Mouse (Mus musculus) neural tube, embryonic 15.5 days (tissue): ENCODE measurements around the gene Zfp12. TPM values are rescaled to one million over a fixed set of nuclear protein-coding genes. Genes with fewer than 3 reads are reported as not detected.

Source experiments
- ATAC-seq: fragments of 200-750 bp; cut with Nextera tagmentation; 2 replicates; pipeline ENCODE4 v1.8.0; 2017; ENCODE audit warnings: mild to moderate bottlenecking, moderate TSS enrichment, moderate library complexity; ENCODE audit not compliant: low FRiP score
- H3K27ac ChIP-seq: fragments of 300-500 bp; sonication (generic); replicated peaks from 2 replicates; pipeline ENCODE4 v1.5.1; 2015; ENCODE audit warnings: mild to moderate bottlenecking, inconsistent platforms
- H3K27me3 ChIP-seq: fragments of 300-500 bp; sonication (generic); replicated peaks from 2 replicates; pipeline ENCODE4 v1.6.1; 2015; ENCODE audit warnings: inconsistent platforms
- H3K36me3 ChIP-seq: fragments of 300-500 bp; sonication (generic); 2 replicates; pipeline ENCODE4 v1.6.1; 2015; ENCODE audit warnings: inconsistent platforms
- H3K4me1 ChIP-seq: fragments of 300-500 bp; sonication (generic); 2 replicates; pipeline ENCODE4 v1.6.1; 2015; ENCODE audit warnings: inconsistent platforms
- H3K4me2 ChIP-seq: fragments of 300-500 bp; sonication (generic); 2 replicates; pipeline ENCODE4 v1.6.1; 2015; ENCODE audit warnings: inconsistent platforms, mild to moderate bottlenecking, moderate library complexity
- H3K4me3 ChIP-seq: fragments of 300-500 bp; sonication (generic); replicated peaks from 2 replicates; pipeline ENCODE4 v1.5.1; 2015; ENCODE audit warnings: mild to moderate bottlenecking, inconsistent platforms
- H3K9ac ChIP-seq: fragments of 300-500 bp; sonication (generic); replicated peaks from 2 replicates; pipeline ENCODE4 v1.6.1; 2015; ENCODE audit warnings: mild to moderate bottlenecking, inconsistent platforms
- H3K9me3 ChIP-seq: fragments of 300-500 bp; sonication (generic); replicated peaks from 2 replicates; pipeline ENCODE4 v1.6.1; 2016; ENCODE audit warnings: inconsistent platforms
- WGBS: fragments of 180-500 bp; shearing (Covaris S2); methylation state at CpG from one replicate; pipeline ENCODE4 v1.1.7; 2015; ENCODE audit warnings: mixed read lengths; 5-methylcytosine and 5-hydroxymethylcytosine counted together
- polyA plus RNA-seq: library from polyadenylated mRNA; unstranded; fragments of >200 nt; fragmentation: Nextera tagmentation; extraction: Ambion mirVana; gene quantifications from 2 replicates; pipeline ENCODE4 v1.2.1, GENCODE M21; 2015

Zfp12 gene
- polyA plus RNA-seq, 1 experiment from 2014 or later = 17.3 TPM

- 98% methylated on average over 26 of the region's 26 CpGs for WGBS
- Histone ChIP-seq H3K27me3 (no peaks in the 10 kb centered on the region), H3K9ac (no peak overlapping the region)
These were observed 10.0 kb downstream of the Zfp12 start for GRCm38 (mm10) chr5:143244926-143245325.

GRCm38 (mm10) chr5:143252039-143252438, 17.1 kb downstream of the Zfp12 start:
- Histone ChIP-seq H3K9ac (no peak overlapping the region), H3K4me1 (peaks cover 19% of the 10 kb centered on the region), H3K4me2 (no peak overlapping the region), H3K9me3 (no peaks in the 10 kb centered on the region), H3K4me3 (no peak overlapping the region), H3K27me3 (peaks cover 54% of the 10 kb centered on the region), H3K27ac (no peak overlapping the region), H3K36me3 (peaks cover 75% of the 10 kb centered on the region)
- ATAC-seq = no peak
- WGBS = 57% methylated on average over 6 of the region's 6 CpGs

More at GRCm38 (mm10) chr5:143244926-143245325, 10.0 kb downstream of the Zfp12 start:
- Histone ChIP-seq H3K9me3 (no peaks in the 10 kb centered on the region), H3K4me1 (no peaks in the 10 kb centered on the region), H3K4me2 (no peak overlapping the region), H3K27ac (no peak overlapping the region), H3K36me3 (peaks cover 95% of the 10 kb centered on the region), H3K4me3 (no peak overlapping the region)
- no peak for ATAC-seq

GRCm38 (mm10) chr5:143252791-143253185, 17.8 kb downstream of the Zfp12 start:
- Histone ChIP-seq H3K27ac (no peak overlapping the region), H3K27me3 (peaks cover 61% of the 10 kb centered on the region), H3K9ac (no peak overlapping the region), H3K4me3 (no peak overlapping the region), H3K36me3 (peaks cover 71% of the 10 kb centered on the region), H3K4me1 (peaks cover 19% of the 10 kb centered on the region), H3K9me3 (no peaks in the 10 kb centered on the region), H3K4me2 (no peak overlapping the region)
- no peak for ATAC-seq
- WGBS = 44% methylated on average over 18 of the region's 18 CpGs

GRCm38 (mm10) chr5:143253186-143253880, 18.4 kb downstream of the Zfp12 start:
- 8% methylated on average over 102 of the region's 103 CpGs for WGBS
- Histone ChIP-seq H3K4me1 (peaks cover 19% of the 10 kb centered on the region), H3K9ac (no peak overlapping the region), H3K27ac (no peak overlapping the region), H3K4me3 (peak overlapping the region; percentile 25), H3K9me3 (no peaks in the 10 kb centered on the region), H3K27me3 (peaks cover 67% of the 10 kb centered on the region), H3K36me3 (peaks cover 70% of the 10 kb centered on the region), H3K4me2 (peak overlapping the region; percentile 55)
- ATAC-seq = peak; percentile 15; the same call in 1 of the 2 replicates

- Histone ChIP-seq H3K4me3 (peak overlapping the region; percentile 25), H3K27ac (no peak overlapping the region; the same call in 1 of the 2 replicates), H3K4me1 (peaks cover 19% of the 10 kb centered on the region), H3K27me3 (peaks cover 73% of the 10 kb centered on the region), H3K4me2 (peak overlapping the region; percentile 55), H3K9me3 (no peaks in the 10 kb centered on the region), H3K36me3 (peaks cover 70% of the 10 kb centered on the region), H3K9ac (0 out of 2 replicates have a peak overlapping the region, but pooled peaks have one; percentile 10)
- ATAC-seq = peak; percentile 39; the same call in 1 of the 2 replicates
- WGBS = 7% methylated on average over 76 of the region's 81 CpGs
These were observed 19.0 kb downstream of the Zfp12 start for GRCm38 (mm10) chr5:143253881-143254486.

- Histone ChIP-seq H3K4me2 (peak overlapping the region; percentile 55; the same call in 1 of the 2 replicates), H3K36me3 (peaks cover 72% of the 10 kb centered on the region), H3K9ac (no peak overlapping the region), H3K9me3 (no peaks in the 10 kb centered on the region), H3K27ac (no peak overlapping the region), H3K4me1 (peaks cover 19% of the 10 kb centered on the region), H3K27me3 (peaks cover 77% of the 10 kb centered on the region), H3K4me3 (peak overlapping the region; percentile 25; the same call in 1 of the 2 replicates)
- no peak for ATAC-seq
- WGBS = 21% methylated on average over 66 of the region's 66 CpGs
These were observed 19.6 kb downstream of the Zfp12 start for GRCm38 (mm10) chr5:143254487-143255130.

DNA sequence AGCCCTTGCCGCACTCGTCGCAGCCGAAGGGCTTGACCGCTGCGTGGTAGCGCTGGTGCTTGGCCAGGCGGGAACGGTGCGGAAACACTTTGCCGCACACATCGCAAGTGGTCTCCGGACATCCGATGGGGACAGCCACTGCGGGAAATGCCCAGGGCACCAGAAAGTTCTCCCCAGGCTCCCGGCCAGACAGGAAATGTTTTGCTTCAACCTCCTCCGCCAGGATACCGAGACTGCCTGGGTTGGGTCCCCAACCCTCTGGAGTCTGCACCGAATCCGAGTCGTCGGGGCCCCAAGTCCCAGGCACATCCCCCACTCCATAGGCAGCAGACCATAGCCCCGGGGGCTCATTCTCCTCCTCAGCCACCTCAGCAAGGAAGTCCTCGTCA, 20.2 kb downstream of the Zfp12 start:
- Histone ChIP-seq H3K36me3 (peaks cover 73% of the 10 kb centered on the region), H3K9me3 (no peaks in the 10 kb centered on the region), H3K27me3 (peaks cover 80% of the 10 kb centered on the region), H3K9ac (no peak overlapping the region), H3K4me2 (no peak overlapping the region), H3K27ac (no peak overlapping the region), H3K4me3 (no peak overlapping the region), H3K4me1 (peaks cover 19% of the 10 kb centered on the region)
- 31% methylated on average over 24 of the region's 24 CpGs for WGBS
- ATAC-seq = no peak

DNA sequence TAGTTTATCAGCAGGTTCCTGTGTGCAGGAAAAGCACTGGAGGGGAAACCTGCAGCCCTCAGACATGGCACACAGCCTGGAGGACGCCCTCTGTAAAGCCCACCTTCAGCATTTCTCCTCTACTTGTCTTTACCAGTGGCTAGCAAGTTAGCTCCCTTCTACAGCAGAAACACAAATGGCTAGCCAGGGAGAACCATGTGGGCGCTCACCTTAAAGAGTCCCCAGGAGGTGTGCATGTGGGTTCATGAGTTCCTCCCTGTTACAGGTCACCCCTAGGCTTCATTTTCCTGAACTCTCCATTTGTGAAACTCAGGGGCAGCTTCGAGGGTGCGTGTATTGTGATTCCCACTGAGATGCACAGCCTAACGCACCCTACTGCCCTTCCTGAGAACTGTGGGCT, 20.8 kb downstream of the Zfp12 start:
- no peak overlapping the region for H3K4me3 ChIP-seq
- ATAC-seq = no peak
- H3K4me2 ChIP-seq = no peak overlapping the region
- peaks cover 80% of the 10 kb centered on the region for H3K27me3 ChIP-seq
- no peak overlapping the region for H3K9ac ChIP-seq
- 87% methylated on average over 5 of the region's 5 CpGs for WGBS
- no peak overlapping the region for H3K27ac ChIP-seq
- H3K4me1 ChIP-seq = peaks cover 19% of the 10 kb centered on the region
- H3K9me3 ChIP-seq = no peaks in the 10 kb centered on the region
- peaks cover 80% of the 10 kb centered on the region for H3K36me3 ChIP-seq

DNA sequence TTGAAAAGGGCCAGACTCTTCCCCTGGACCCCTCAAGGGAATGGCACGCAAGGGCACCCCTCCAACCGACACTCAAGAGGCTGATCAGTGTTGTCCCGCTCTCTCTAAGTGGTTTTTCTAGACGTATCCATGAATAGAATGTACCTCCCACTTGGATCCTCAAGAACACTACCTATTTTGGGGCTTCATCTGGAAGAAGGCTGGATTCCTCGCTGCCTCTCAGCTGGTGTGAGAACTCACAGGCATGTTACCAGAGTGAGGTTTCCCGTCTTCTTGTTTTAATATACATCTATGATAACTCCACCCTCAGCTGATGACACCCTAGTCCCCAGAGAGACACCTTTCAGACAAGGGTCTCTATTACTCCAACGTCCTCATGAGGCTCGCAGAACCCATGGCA, 26.7 kb downstream of the Zfp12 start:
- H3K4me2 ChIP-seq = no peak overlapping the region
- H3K9ac ChIP-seq = no peak overlapping the region
- no peak overlapping the region for H3K27ac ChIP-seq
- H3K36me3 ChIP-seq = peaks cover 71% of the 10 kb centered on the region
- H3K27me3 ChIP-seq = peaks cover 31% of the 10 kb centered on the region
- 95% methylated on average over 8 of the region's 8 CpGs for WGBS
- peaks cover 4% of the 10 kb centered on the region; the same call in 1 of the 2 replicates for H3K4me1 ChIP-seq
- no peaks in the 10 kb centered on the region for H3K9me3 ChIP-seq
- H3K4me3 ChIP-seq = no peak overlapping the region
- ATAC-seq = no peak

DNA sequence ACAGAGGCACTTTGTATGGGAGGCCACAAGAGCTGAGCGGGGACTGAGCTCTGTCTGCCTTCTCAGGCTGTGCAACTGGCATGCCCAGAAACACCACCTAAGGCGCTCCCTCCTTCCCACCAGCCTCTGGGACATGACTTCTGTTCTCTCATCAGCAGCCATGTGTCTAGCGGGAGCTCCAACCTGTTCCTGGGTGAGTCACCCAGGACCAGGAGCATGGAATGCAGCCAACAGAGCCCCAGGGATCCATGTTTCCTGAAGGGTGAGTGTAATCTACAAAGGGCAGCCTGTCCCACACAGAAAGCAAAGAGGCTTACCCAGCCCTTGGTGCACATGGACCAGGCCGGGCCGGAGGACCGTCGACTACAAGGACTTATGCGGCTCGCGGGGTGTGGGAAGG, 29.7 kb downstream of the Zfp12 start:
- Histone ChIP-seq H3K4me1 (peaks cover 28% of the 10 kb centered on the region), H3K9ac (no peak overlapping the region), H3K9me3 (no peaks in the 10 kb centered on the region), H3K27ac (no peak overlapping the region), H3K4me2 (no peak overlapping the region), H3K36me3 (peaks cover 47% of the 10 kb centered on the region), H3K27me3 (peaks cover 2% of the 10 kb centered on the region; the same call in 1 of the 2 replicates), H3K4me3 (no peak overlapping the region)
- WGBS = 94% methylated on average over 10 of the region's 10 CpGs
- no peak for ATAC-seq

GRCm38 (mm10) chr5:143265409-143265808, 30.4 kb downstream of the Zfp12 start:
- H3K27me3 ChIP-seq = no peaks in the 10 kb centered on the region
- 50% methylated on average over 1 of the region's 1 CpGs for WGBS
- no peak overlapping the region for H3K9ac ChIP-seq
- no peak overlapping the region for H3K4me3 ChIP-seq
- no peak for ATAC-seq
- H3K27ac ChIP-seq = no peak overlapping the region
- H3K4me1 ChIP-seq = peaks cover 32% of the 10 kb centered on the region
- H3K4me2 ChIP-seq = no peak overlapping the region
- H3K36me3 ChIP-seq = peaks cover 40% of the 10 kb centered on the region
- no peaks in the 10 kb centered on the region for H3K9me3 ChIP-seq
